Mouse (Mus musculus) cerebellum, adult (tissue): ENCODE data around the gene Pimreg.

ENCODE experiments used
- ATAC-seq: cut with Nextera tagmentation; 2 replicates; pipeline ENCODE4 v1.9.2; 2017; ENCODE audit warnings: mild to moderate bottlenecking, moderate library complexity, mixed read lengths; ENCODE audit not compliant: insufficient number of reproducible peaks, low FRiP score, low TSS enrichment

Gene Pimreg

DNA sequence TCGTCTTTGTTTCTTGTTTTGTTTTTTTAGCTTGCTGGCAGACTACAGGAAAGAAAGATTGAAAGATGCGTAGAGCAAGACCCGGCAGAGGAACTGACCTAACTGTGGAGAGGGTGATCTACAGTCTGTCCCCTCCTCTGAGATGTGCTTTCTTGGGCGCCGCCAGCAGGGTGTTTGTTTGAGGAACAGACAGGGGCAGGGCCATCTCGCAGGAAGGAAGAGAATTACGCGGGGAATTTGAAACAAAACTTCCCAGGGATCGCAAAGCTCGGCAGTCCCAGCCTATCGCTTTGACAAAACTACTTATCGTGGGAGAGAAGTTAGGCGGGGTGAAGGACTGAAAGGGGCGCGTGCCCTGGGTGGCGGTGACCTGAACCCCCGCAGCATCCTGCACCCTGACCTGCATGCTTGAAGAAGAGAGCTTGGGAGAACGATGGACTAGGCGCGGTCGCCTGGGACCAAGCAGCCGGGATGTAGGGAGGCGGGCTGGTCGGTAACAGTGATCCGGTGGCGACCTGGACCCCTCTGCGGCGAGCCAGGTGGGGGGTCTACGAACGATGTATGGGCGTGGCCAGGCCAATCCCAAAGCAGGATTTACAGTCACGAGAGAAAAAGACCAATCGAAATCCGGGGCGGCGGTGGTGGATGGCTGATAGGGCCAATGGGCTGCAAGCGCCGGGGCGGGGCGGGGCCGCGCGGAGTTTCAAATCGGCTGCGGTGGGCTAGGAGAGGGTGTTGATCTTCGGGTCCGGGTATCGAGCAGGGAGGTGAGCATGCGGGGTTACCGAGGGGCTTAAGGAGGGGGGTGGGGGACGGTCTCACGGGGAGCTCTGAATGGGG lies at the start of gene Pimreg:
Pimreg (plus strand) TSS at position 265 of the 840 bp plus-strand sequence.
- peak; percentile 72; the same call in 1 of the 2 replicates for ATAC-seq

- no peak for ATAC-seq
Observed at GRCm38 (mm10) chr11:71992438-71992837, 49.4 kb upstream of the Pimreg start.

- no peak for ATAC-seq
Observed at GRCm38 (mm10) chr11:71995968-71996511, 45.8 kb upstream of the Pimreg start.

DNA sequence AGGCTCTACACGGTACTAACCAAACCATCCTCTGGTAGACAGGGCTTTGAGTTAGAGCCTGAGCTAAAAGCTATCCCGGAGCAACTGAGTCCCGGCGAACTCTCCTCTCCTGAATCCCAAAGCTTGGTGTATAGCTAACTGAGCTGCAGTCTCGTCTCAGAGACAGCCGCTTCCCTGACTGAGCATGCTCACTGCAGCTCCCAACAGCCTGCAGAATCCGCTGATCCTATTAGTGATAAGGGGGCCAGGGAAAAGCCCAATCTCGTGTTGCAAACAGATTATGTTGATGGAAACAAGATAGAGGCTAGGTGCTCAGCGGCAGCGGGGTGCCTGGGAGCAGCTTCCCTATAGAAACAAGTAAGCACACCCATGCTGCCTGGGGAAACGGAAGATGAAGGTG lies 45.0 kb upstream of the Pimreg start:
- ATAC-seq: no peak

GRCm38 (mm10) chr11:72000194-72000593 lies 41.6 kb upstream of the Pimreg start:
- no peak for ATAC-seq

- no peak for ATAC-seq
Observed at GRCm38 (mm10) chr11:72002138-72002853, 39.5 kb upstream of the Pimreg start.

DNA sequence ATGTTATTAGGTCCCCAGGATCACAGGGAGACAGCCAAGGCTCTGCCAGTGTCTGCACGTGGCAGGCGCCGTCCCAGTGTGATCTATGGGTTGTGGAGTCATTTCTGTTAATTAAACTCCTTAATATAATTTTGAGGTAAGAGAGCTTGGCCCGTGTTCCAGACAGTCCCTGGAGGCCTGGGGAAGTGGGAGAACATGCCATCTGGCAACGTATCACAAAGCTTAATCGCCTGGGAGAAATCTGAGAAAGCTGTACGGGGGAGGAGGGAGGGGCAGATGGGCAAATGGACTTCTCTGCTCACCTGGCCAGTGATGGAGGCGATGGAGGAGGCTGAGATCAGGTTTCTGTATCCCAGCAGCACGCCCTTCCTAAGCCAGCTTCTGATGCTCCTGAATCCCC lies 38.7 kb upstream of the Pimreg start:
- peak; percentile 15; the same call in 1 of the 2 replicates for ATAC-seq

DNA sequence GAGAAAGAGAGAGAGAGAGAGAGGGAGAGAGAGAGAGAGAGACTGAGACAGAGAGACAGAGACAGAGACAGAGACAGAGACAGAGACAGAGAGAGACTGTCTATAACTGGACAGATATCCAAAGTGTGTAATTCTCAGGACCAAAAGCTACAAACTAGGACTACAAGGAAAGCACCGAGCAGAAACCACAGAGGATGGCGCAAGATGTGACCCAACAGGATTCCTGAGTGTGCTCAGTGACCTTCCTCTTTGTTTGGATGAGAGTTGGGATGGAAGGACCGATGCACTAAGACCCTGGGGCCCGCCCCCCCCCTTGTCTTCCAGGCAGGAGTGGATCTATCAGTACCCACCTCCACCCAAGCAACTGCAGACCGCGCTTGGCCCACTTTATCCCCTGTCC lies 36.3 kb upstream of the Pimreg start:
- ATAC-seq: no peak

- no peak for ATAC-seq
Observed at GRCm38 (mm10) chr11:72010367-72010766, 31.5 kb upstream of the Pimreg start.

DNA sequence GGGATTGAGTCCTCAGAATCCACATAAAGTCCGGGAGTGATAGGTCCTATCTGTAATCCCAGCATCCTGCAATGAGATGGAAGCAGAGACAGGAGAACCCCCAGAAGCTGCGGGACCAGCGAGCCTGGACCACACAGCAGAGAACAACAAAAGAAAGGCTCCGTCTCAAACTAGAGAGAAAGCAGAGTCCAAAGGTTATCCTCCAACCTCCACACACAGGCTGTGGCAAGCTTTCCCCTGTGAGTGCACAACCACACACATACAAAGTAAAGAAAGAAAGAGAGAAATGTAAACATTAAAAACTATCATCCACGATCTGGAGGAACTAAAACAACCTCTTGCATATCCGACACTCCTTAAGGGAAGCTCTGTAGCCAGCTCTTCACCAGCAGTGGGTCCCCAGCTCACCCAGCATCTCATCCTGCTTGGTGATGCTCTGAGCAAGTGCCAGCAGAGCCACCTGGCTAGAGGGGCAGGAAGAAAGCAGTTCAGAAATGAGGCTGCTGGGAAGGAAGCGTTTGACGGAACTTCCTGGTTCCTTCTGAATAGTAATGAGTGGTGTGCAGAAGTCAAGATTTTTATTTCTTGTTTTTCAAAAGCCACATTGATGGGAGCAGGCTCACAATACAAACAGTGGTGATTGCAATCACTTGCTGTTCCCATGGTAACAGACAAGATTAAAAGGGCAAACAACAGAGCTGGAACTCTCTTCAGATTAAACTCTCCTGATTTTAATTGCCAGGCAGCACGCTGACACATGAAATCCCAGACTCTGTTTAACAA lies 30.7 kb upstream of the Pimreg start:
- ATAC-seq: no peak

DNA sequence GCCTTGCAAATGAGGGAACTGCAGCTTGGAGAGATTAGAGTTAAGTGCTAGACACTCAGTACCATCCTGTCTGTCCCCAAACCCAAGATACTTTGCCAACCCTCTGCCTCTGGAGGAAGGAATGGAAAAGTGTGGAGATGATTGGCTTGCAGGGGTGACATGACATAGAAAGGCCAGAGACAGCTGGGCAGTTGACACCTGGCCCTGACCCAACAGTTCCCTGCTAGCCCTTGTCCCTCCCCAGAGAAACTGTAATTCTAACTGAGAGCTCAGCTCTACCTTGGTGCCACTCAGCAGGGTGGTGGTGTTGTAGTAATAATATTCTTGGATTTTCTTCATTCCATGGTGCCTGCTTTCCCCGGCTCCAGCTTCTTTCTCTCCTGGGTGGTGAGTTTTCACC lies 29.9 kb upstream of the Pimreg start:
- ATAC-seq: no peak

GRCm38 (mm10) chr11:72014674-72015073 lies 27.2 kb upstream of the Pimreg start:
- no peak for ATAC-seq

DNA sequence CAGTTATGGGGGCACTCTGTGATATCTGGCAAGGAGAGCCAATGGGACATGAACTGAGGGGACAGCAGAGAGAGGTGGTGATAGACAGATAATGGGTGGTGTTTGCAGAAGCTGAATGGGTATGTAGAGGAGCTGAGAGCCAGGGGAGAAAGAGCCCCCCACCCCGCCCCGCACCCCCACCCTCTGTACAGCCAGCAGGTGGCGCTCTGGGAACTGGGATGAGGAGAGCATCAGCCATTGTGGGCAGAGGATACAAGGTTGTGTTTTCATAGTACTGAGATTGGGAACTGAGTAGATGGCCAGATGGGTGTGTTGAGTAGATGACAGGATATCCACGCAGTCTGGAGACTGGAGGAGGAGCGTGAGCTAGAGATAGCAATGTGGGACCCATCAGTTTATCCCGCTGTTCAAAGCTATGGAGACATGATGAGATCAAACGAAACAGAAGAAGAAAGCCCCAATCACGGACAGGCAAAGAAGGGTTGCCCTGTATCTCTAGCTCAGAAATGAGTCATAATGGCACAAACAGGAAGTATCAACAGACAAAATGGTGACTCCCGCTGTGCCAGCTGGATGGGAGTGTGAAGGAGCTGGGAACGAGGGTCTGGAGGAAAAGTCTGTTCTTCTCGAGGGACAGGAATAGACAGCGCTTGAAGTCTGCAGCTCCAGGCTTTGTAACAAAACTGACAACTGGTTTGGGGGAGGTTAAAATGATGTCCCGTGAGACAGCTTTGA lies 25.1 kb upstream of the Pimreg start:
- ATAC-seq: no peak

- ATAC-seq: no peak
Observed at GRCm38 (mm10) chr11:72017253-72017601, 24.6 kb upstream of the Pimreg start.

GRCm38 (mm10) chr11:72021015-72021414 lies 20.8 kb upstream of the Pimreg start:
- ATAC-seq: no peak

GRCm38 (mm10) chr11:72022827-72023226 lies 19.0 kb upstream of the Pimreg start:
- no peak for ATAC-seq

DNA sequence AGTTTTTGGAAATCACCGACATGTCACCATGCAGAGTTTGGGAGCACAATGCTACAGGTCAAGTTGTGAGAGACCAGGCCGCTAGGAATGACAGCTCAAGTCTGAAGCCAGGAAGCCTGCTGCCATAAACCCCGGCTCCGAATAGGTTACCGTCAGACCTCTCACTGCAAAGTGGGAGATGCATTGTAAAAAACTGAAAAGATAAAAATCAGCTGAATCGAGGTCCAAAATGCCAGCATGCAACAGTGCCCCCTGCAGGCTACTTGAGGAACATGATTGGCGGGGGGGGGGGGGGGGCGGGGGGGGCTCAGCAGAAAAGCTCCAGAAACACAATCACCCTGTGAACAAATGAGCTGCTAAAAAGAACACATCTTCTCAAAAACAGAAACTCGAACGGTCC lies 18.3 kb upstream of the Pimreg start:
- ATAC-seq: no peak

GRCm38 (mm10) chr11:72024193-72024781 lies 17.5 kb upstream of the Pimreg start:
- ATAC-seq: peak; percentile 67; the same call in 1 of the 2 replicates

DNA sequence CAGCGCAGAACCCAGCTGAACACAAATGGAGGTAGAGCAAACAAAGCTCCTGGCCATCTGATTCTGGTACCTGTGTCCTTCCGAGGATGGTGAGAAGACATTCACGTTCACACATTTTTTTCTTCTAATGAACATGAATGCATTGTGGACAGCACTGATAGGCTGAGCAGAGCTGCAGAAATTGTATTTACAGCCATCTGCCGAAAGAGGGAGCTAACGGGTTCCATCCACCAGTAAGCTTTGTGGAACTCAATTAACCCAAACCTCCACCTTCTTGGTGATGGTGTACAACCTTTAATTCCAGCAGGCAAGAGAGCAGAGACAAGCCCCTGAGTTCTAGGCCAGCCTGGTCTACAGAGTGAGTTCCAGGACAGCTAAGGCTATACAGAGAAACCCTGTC lies 16.0 kb upstream of the Pimreg start:
- no peak for ATAC-seq

DNA sequence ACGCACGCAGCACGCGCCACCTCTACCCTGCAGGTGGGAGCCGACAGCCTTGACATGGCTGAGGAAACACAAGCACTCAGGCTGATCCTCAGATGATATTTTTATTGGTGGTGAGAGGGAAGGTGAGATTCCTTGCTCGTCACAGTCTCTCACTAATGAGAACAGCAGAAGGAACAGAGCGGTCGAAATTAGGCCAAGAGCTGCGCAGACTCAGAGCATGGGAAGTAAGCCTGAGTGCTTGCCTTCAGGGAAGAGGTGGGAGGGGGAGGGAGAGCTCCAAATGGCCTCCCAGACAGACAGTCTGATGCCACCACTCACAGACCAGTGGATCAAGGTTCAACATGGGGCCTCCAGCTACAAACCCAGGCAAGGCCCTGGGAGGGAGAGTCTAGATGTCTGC lies 15.3 kb upstream of the Pimreg start:
- no peak for ATAC-seq
